Mouse (Mus musculus): ENCODE data around the gene 4933425L06Rik. TPM values are rescaled to one million over a fixed set of nuclear protein-coding genes. Genes with fewer than 3 reads are reported as not detected.

Gene 4933425L06Rik
- polyA plus RNA-seq (2016; fragmentation: Nextera tagmentation; extraction: Ambion mirVana) = not detected in 2 replicates

DNA sequence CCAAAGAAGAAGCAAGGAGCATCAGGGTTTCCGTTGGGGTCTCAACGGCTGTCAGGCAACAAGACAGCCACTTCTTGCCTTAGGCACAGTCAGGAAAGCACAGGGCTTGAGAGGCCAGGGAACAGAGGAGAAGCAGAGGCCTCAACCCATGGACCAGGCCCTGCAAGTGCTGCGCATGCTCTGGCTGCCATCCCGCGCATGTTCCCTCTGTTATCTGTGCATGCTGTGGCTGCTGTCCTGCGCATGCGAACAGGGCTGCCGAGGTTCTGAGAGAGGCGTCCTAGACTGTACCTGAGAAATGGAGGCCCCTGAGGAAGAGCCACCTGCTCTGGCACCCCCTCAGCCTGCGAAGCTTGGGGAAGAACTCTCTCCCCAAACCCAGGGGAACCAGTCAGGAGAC lies at the start of gene 4933425L06Rik:
Gene 4933425L06Rik, plus strand, starts transcription at position 261 of the 400 bp plus-strand sequence.
- no peak for ATAC-seq (ENCODE audit: low FRiP score, low read depth)
- no peaks in the 10 kb centered on the region for H3K9me3 ChIP-seq

DNA sequence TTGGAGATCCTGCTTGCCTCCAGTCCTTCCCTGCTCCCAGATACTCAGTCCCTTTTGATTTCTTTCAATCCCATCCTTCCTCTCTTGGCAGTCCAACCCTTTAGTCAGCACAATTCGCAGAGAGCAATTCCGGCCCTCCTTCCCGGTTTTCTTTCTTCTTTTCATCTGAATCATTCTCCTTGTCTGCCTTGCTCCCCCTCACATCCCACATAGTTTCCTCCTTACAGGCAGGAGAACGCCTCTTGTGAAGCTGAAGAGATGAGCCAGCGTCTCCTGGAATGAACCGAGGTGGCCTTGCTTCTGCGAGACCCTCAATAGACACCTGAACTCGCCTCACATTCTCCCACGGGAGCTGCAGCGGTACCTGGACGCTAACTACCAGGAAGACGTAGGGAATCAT lies 44.1 kb upstream of the 4933425L06Rik start:
- no peaks in the 10 kb centered on the region for H3K36me3 ChIP-seq
- H3K9me3 ChIP-seq = no peaks in the 10 kb centered on the region
- no peak overlapping the region for H3K4me2 ChIP-seq (replicated peaks)
- no peaks in the 10 kb centered on the region for H3K4me1 ChIP-seq
- no peak overlapping the region for H3K4me3 ChIP-seq
- H3K27me3 ChIP-seq = no peaks in the 10 kb centered on the region
- 90% methylated on average over 12 of the region's 12 CpGs for WGBS
- ATAC-seq (ENCODE audit: low FRiP score, low read depth) = no peak
- H3K9ac ChIP-seq (replicated peaks) = no peak overlapping the region
- no peak overlapping the region for H3K27ac ChIP-seq (replicated peaks)

More for the DNA sequence above, at the start of gene 4933425L06Rik:
- no peak within 1 kb of the TSS for H3K4me2 ChIP-seq (replicated peaks)
- no peaks in the 10 kb centered on the region for H3K27me3 ChIP-seq
- no peaks in the 10 kb centered on the region for H3K4me1 ChIP-seq
- H3K4me3 ChIP-seq = no peak within 1 kb of the TSS
- no peak within 1 kb of the TSS for H3K9ac ChIP-seq (replicated peaks)
- 96% methylated on average over 10 of the region's 10 CpGs for WGBS
- H3K27ac ChIP-seq (replicated peaks) = no peak within 1 kb of the TSS
- H3K36me3 ChIP-seq = no peaks in the 10 kb centered on the region

DNA sequence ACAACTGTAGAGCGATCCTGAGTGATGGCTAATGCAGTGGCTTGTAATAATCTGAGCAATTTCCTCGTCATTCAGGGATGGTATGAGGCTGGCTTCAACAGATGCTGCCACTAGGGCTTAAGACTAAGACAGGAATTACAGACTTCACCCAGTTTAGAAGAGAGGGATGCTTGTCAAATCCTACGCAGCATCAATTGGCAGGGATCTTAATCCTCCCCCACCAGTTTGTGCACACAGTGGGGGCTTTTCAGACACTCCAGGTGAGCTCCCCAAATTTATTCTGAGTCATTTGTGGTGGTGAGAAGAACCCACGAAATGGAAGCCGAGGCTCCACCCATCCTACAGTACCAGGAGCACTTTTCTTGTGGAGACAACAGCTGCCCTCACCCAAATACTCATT lies 43.6 kb upstream of the 4933425L06Rik start:
- H3K9me3 ChIP-seq = no peaks in the 10 kb centered on the region

GRCm38 (mm10) chr13:105043882-105044281 lies 38.0 kb upstream of the 4933425L06Rik start:
- Histone ChIP-seq H3K4me2 (replicated peaks) (no peak overlapping the region), H3K27ac (replicated peaks) (no peak overlapping the region), H3K9ac (replicated peaks) (no peak overlapping the region), H3K27me3 (no peaks in the 10 kb centered on the region), H3K9me3 (no peaks in the 10 kb centered on the region), H3K36me3 (no peaks in the 10 kb centered on the region), H3K4me1 (no peaks in the 10 kb centered on the region), H3K4me3 (no peak overlapping the region)
- ATAC-seq (ENCODE audit: low FRiP score, low read depth) = no peak
- WGBS = 60% methylated on average over 3 of the region's 3 CpGs

More for the DNA sequence above, 43.6 kb upstream of the 4933425L06Rik start:
- 79% methylated on average over 5 of the region's 5 CpGs for WGBS
- H3K4me3 ChIP-seq = no peak overlapping the region
- no peaks in the 10 kb centered on the region for H3K36me3 ChIP-seq
- ATAC-seq (ENCODE audit: low FRiP score, low read depth) = no peak
- H3K9ac ChIP-seq (replicated peaks) = no peak overlapping the region
- no peaks in the 10 kb centered on the region for H3K4me1 ChIP-seq
- no peaks in the 10 kb centered on the region for H3K27me3 ChIP-seq
- H3K4me2 ChIP-seq (replicated peaks) = no peak overlapping the region
- H3K27ac ChIP-seq (replicated peaks) = no peak overlapping the region

DNA sequence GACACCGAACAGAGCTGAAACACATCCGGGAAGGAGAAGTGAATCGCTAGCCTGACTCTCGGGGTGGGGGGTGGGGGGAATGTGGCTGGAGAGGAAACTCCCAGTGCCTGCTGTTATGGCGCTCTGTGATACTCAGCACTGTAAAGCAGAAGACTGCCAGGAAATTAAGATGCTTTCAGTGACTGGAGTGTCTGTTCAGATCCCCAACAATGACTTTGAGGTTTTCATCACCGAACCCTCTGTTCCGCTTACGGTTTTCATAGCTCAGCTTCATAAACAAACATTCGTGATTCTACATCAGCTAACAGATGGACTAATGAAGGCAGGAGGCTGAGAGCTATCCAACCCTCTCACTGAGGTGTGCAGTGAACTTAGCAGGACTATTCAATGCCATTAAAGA lies 34.5 kb upstream of the 4933425L06Rik start:
- H3K4me2 ChIP-seq (replicated peaks) = no peak overlapping the region
- 74% methylated on average over 9 of the region's 9 CpGs for WGBS
- no peak for ATAC-seq (ENCODE audit: low FRiP score, low read depth)

GRCm38 (mm10) chr13:105048662-105049061 lies 33.3 kb upstream of the 4933425L06Rik start:
- Histone ChIP-seq H3K27ac (replicated peaks) (no peak overlapping the region), H3K4me3 (no peak overlapping the region), H3K27me3 (peaks cover 12% of the 10 kb centered on the region), H3K36me3 (no peaks in the 10 kb centered on the region), H3K4me2 (replicated peaks) (no peak overlapping the region), H3K9ac (replicated peaks) (no peak overlapping the region), H3K9me3 (no peaks in the 10 kb centered on the region), H3K4me1 (peaks cover 3% of the 10 kb centered on the region; the same call in 1 of the 2 replicates)
- 71% methylated on average over 8 of the region's 8 CpGs for whole genome bisulfite sequencing
- ATAC-seq (ENCODE audit: low FRiP score, low read depth) = no peak

More for the DNA sequence above, 34.5 kb upstream of the 4933425L06Rik start:
- no peak overlapping the region for H3K27ac ChIP-seq (replicated peaks)
- H3K4me3 ChIP-seq = no peak overlapping the region
- H3K4me1 ChIP-seq = no peaks in the 10 kb centered on the region
- no peaks in the 10 kb centered on the region for H3K36me3 ChIP-seq
- H3K9me3 ChIP-seq = no peaks in the 10 kb centered on the region
- no peak overlapping the region for H3K9ac ChIP-seq (replicated peaks)
- H3K27me3 ChIP-seq = no peaks in the 10 kb centered on the region

DNA sequence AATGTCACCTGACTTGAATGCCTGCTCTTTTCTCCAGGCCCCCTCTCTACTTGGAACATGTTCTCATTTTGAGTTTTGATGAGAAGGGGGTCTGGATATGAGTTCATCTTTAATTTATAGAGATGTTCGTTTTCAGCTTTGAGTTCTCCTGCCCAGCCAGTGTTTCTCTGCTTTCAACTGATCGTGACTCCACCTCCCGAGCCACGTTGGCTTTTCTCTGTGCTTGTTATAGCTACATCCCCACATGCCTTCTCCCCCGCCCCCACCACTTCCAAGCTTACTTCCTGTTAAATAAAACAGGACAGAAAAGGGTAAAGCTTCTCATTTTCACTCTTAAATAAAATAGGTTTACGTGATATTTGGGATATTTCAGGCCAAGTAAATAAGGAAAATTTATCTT lies 30.5 kb upstream of the 4933425L06Rik start:
- Histone ChIP-seq H3K4me2 (replicated peaks) (no peak overlapping the region), H3K27me3 (peaks cover 20% of the 10 kb centered on the region), H3K4me1 (peaks cover 10% of the 10 kb centered on the region; the same call in 1 of the 2 replicates), H3K4me3 (no peak overlapping the region), H3K9me3 (no peaks in the 10 kb centered on the region), H3K27ac (replicated peaks) (no peak overlapping the region), H3K36me3 (no peaks in the 10 kb centered on the region), H3K9ac (replicated peaks) (no peak overlapping the region)
- ATAC-seq (ENCODE audit: low FRiP score, low read depth) = no peak
- 55% methylated on average over 6 of the region's 6 CpGs for WGBS

DNA sequence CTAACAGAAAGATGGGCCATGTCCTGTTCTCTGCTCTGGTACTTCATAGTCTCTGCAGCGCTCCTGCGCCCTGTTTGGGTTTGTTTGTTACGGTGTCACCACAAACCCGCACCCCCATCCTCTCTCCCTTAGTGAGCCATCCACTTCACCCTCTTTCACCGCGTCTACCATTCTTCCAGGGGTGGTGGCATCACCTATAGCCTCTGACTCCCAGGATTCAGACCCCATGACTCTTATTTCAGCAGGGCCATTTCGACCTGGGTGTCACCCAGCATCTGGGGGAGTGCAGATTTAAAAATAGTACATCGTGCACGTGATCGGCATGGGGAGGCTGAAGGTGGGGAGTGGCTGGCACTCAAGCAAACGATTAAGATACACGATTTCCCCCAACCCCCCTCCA lies 28.3 kb upstream of the 4933425L06Rik start:
- WGBS = 2% methylated on average over 12 of the region's 12 CpGs
- Histone ChIP-seq H3K4me2 (replicated peaks) (peak overlapping the region; percentile 88), H3K9ac (replicated peaks) (peak overlapping the region; percentile 71), H3K36me3 (no peaks in the 10 kb centered on the region), H3K27me3 (peaks cover 22% of the 10 kb centered on the region), H3K9me3 (no peaks in the 10 kb centered on the region), H3K4me3 (peak overlapping the region; percentile 65), H3K27ac (replicated peaks) (peak overlapping the region; percentile 80), H3K4me1 (peaks cover 10% of the 10 kb centered on the region; the same call in 1 of the 2 replicates)
- peak; percentile 10 for ATAC-seq (ENCODE audit: low FRiP score, low read depth)

GRCm38 (mm10) chr13:105054181-105054940 lies 27.6 kb upstream of the 4933425L06Rik start, which contains the start of gene Rgs7bp:
Rgs7bp (minus strand) TSS chr13:105054930.
- Histone ChIP-seq H3K9me3 (no peaks in the 10 kb centered on the region), H3K4me1 (peaks cover 10% of the 10 kb centered on the region; the same call in 1 of the 2 replicates), H3K4me3 (peak within 1 kb of the TSS; percentile 65), H3K4me2 (replicated peaks) (peak within 1 kb of the TSS; percentile 88), H3K27me3 (peaks cover 22% of the 10 kb centered on the region), H3K9ac (replicated peaks) (peak within 1 kb of the TSS; percentile 71), H3K36me3 (no peaks in the 10 kb centered on the region), H3K27ac (replicated peaks) (peak within 1 kb of the TSS; percentile 80)
- peak; percentile 88 for ATAC-seq (ENCODE audit: low FRiP score, low read depth)
- WGBS = 1% methylated on average over 72 of the region's 75 CpGs

DNA sequence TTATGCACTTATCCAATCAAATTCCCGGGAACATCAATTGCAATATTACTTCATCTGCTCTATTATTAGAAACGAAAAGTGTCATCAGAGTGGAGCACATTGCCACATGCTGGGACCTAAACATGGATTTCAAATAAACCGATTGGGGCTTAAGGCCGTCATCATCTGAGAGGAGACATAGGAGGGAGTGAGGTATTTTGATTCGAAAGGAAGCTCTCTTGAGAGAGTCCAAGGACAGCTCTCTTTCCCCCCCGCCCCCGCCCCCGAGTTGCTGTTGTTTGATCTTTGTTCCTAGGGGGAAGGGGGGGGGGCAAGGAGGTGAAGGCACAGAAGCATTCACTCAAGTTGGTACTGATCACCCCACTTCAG lies 27.0 kb upstream of the 4933425L06Rik start:
- no peaks in the 10 kb centered on the region for H3K9me3 ChIP-seq
- 3% methylated on average over 8 of the region's 8 CpGs for WGBS
- peak; percentile 48 for ATAC-seq (ENCODE audit: low FRiP score, low read depth)
- H3K36me3 ChIP-seq = no peaks in the 10 kb centered on the region
- peak overlapping the region; percentile 65 for H3K4me3 ChIP-seq
- H3K4me1 ChIP-seq = peaks cover 10% of the 10 kb centered on the region; the same call in 1 of the 2 replicates
- peak overlapping the region; percentile 71 for H3K9ac ChIP-seq (replicated peaks)
- H3K27ac ChIP-seq (replicated peaks) = peak overlapping the region; percentile 80; the same call in 1 of the 2 replicates
- peaks cover 22% of the 10 kb centered on the region for H3K27me3 ChIP-seq
- H3K4me2 ChIP-seq (replicated peaks) = peak overlapping the region; percentile 88

GRCm38 (mm10) chr13:105055374-105055773 lies 26.5 kb upstream of the 4933425L06Rik start:
- H3K4me1 ChIP-seq = peaks cover 10% of the 10 kb centered on the region; the same call in 1 of the 2 replicates
- no peak for ATAC-seq (ENCODE audit: low FRiP score, low read depth)
- H3K9ac ChIP-seq (replicated peaks) = no peak overlapping the region
- H3K9me3 ChIP-seq = no peaks in the 10 kb centered on the region
- H3K36me3 ChIP-seq = no peaks in the 10 kb centered on the region
- WGBS = 20% methylated on average over 5 of the region's 5 CpGs
- peaks cover 22% of the 10 kb centered on the region for H3K27me3 ChIP-seq
- H3K4me3 ChIP-seq = peak overlapping the region; percentile 65; the same call in 1 of the 2 replicates
- H3K4me2 ChIP-seq (replicated peaks) = peak overlapping the region; percentile 88
- H3K27ac ChIP-seq (replicated peaks) = no peak overlapping the region

DNA sequence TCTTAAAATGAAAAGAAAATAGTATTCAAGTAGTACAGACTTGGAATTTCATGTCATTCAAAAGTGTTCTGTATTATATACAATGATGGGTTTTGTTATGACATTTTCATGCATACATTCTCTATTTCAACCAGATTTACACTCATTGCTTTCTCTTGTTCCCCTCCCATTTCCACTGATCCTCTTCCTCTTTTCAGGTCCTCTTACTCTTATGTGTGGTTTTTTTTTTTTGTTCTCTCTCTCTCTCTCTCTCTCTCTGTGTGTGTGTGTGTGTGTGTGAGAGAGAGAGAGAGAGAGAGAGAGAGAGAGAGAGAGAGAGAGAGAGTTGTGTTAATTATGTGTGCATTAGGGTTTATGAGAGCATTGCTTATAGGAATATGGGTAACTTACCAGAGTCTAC lies 15.8 kb upstream of the 4933425L06Rik start:
- Histone ChIP-seq H3K4me2 (replicated peaks) (no peak overlapping the region), H3K9me3 (no peaks in the 10 kb centered on the region), H3K27ac (replicated peaks) (no peak overlapping the region), H3K9ac (replicated peaks) (no peak overlapping the region), H3K4me1 (no peaks in the 10 kb centered on the region), H3K27me3 (no peaks in the 10 kb centered on the region), H3K4me3 (no peak overlapping the region), H3K36me3 (no peaks in the 10 kb centered on the region)
- no peak for ATAC-seq (ENCODE audit: low FRiP score, low read depth)
